Mouse (Mus musculus) heart, adult 2 months (tissue): Measurements from ENCODE around the gene Col6a3. TPM values are rescaled to one million over a fixed set of nuclear protein-coding genes. Genes with fewer than 3 reads are reported as not detected.

Experiments
- DNase-seq, 2 experiments: peaks; one replicate each; pipeline ENCODE4 v3.0.0; 2021
- H3K27ac ChIP-seq: fragments of 200-600 bp; 2 replicates; pipeline ENCODE4 v1.8.1; 2022
- H3K27me3 ChIP-seq: fragments of 200-500 bp; 2 replicates; pipeline ENCODE4 v1.6.1; 2012; ENCODE audit warnings: mild to moderate bottlenecking, low read length, inconsistent platforms, mixed read lengths; ENCODE audit not compliant: control insufficient read depth, insufficient read depth
- H3K36me3 ChIP-seq: fragments of 200-500 bp; 2 replicates; pipeline ENCODE4 v1.6.1; 2012; ENCODE audit warnings: low read length, inconsistent platforms; ENCODE audit not compliant: control insufficient read depth, insufficient read depth
- H3K4me1 ChIP-seq: fragments of 200-500 bp; 2 replicates; pipeline ENCODE4 v1.6.1; 2011; ENCODE audit warnings: low read length; ENCODE audit not compliant: control insufficient read depth, insufficient read depth
- H3K4me3 ChIP-seq: fragments of 200-600 bp; 2 replicates; pipeline ENCODE4 v1.8.1; 2022
- H3K79me2 ChIP-seq: fragments of 200-500 bp; replicated peaks from 2 replicates; pipeline ENCODE4 v1.6.1; 2012; ENCODE audit warnings: mild to moderate bottlenecking, inconsistent platforms, low read length, moderate library complexity, mixed read lengths; ENCODE audit not compliant: control insufficient read depth, insufficient read depth
- H3K9ac ChIP-seq: fragments of 200-500 bp; 2 replicates; pipeline ENCODE4 v1.6.1; 2012; ENCODE audit warnings: low read depth, mild to moderate bottlenecking, control low read depth, inconsistent platforms, low read length, mixed read lengths
- CTCF ChIP-seq: fragments of 200-600 bp; IDR thresholded peaks from 2 replicates; pipeline ENCODE4 v1.8.1; 2022; ENCODE audit warnings: antibody characterized with exemption, mild to moderate bottlenecking, moderate library complexity
- EP300 ChIP-seq: fragments of 200-500 bp; IDR thresholded peaks from 2 replicates; pipeline ENCODE4 v1.6.1; 2011; ENCODE audit warnings: low read depth, low read length, control low read depth; ENCODE audit not compliant: insufficient read depth
- POLR2A ChIP-seq: fragments of 200-500 bp; IDR thresholded peaks from 2 replicates; pipeline ENCODE4 v1.6.1; 2011; ENCODE audit warnings: mild to moderate bottlenecking, low read depth, low read length, control low read depth; ENCODE audit not compliant: insufficient read depth
- WGBS: fragments of 180-500 bp; shearing (Covaris S2); methylation state at CpG from one replicate; pipeline ENCODE4 v1.1.7; 2018; 5-methylcytosine and 5-hydroxymethylcytosine counted together
- intact Hi-C: fragments of 180-260 bp; cut with DNase I; formaldehyde crosslinking; loops from one replicate; pipeline ENCODE4 v1.15.1; 2025
- polyA plus RNA-seq: library from polyadenylated mRNA; depleted of rRNA; stranded (reverse); fragments of >200 nt; gene quantifications from 2 replicates; pipeline ENCODE4 v1.2.3, GENCODE M21; 2012
- total RNA-seq, 2 experiments: library from RNA; stranded (reverse); gene quantifications; 2 replicates each; pipeline ENCODE4 v1.2.3; 2021

Gene Col6a3
- total and polyA plus RNA-seq, 3 experiments, result 15.8 to 35.9 (median 16.8) TPM

DNA sequence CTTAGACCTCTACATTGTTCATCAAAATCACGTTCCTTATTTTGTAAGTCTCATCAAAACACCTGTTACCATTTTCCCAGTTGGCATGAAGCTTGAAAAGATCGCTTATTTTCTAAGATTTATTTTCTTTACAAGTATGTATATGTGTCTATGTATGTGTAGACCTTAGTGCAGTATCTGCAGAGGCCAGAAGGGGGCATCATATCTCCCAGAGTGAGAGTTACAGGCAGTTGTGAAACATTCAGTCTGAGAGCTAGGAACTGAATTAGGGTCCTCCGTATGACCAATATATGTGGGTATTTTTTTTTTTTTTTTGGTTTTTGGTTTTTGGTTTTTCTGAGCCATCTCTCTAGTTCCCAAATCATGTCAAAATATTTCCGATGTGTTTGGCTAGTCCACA lies 50.4 kb downstream of the Col6a3 start:
- intact Hi-C loops, result no loop called here
- Histone ChIP-seq H3K27me3 (no peaks in the 10 kb centered on the region), H3K27ac (no peak overlapping the region), H3K79me2 (no peaks in the 10 kb centered on the region), H3K36me3 (no peaks in the 10 kb centered on the region), H3K4me1 (no peaks in the 10 kb centered on the region; the same call in 1 of the 2 replicates), H3K9ac (no peak overlapping the region), H3K4me3 (no peak overlapping the region)
- TF ChIP-seq EP300 (no peak), CTCF (peak; percentile 35)
- no peak for DNase-seq
- WGBS, result 90% methylated on average over 4 of the region's 4 CpGs

DNA sequence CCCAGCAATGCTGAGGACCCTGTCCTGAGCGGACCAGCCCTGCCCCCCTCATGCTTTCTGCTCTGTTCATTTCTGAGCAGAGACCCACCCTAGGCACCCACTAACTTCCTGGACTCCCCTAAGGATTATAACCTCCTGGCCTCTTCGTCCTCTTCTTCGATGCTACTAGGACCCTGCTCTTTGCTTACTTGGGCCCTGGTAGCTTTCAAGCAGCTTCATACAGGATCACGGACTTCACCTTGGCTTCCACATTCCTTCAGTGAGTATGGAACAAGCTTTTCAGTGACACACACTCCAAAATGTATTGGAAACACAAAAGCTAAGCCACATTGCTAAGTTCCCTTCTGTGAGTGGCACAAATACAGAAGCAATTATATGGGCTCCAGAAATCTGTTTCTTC lies 52.8 kb downstream of the Col6a3 start:
- no peak overlapping the region for H3K27ac ChIP-seq
- H3K79me2 ChIP-seq, result no peaks in the 10 kb centered on the region
- TF ChIP-seq CTCF (no peak), EP300 (no peak), POLR2A (no peak)
- no peaks in the 10 kb centered on the region for H3K27me3 ChIP-seq
- H3K36me3 ChIP-seq, result no peaks in the 10 kb centered on the region
- no peak for DNase-seq
- WGBS, result 90% methylated on average over 4 of the region's 4 CpGs
- H3K4me3 ChIP-seq, result no peak overlapping the region
- intact Hi-C loops, result no loop called here
- H3K4me1 ChIP-seq, result no peaks in the 10 kb centered on the region; the same call in 1 of the 2 replicates
- no peak overlapping the region for H3K9ac ChIP-seq

DNA sequence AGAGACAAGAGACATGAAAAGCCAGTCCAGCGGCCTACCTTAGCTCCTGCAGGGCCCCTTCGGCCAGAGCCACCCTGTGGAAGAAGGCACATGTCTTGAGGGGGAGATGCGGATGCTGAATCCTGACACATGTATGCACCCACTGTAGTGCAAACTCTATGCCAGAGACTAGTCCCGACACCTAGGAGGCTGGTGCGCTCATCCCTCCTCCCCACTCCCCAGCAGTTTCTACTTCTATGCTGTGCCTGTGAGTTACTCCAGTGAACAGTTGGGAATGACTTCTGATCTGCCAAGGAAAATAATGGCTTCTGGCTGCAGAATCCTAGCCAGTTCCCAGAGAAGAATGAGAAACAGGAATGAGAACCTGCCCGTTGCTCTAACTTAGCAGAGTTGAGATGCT lies 54.3 kb downstream of the Col6a3 start:
- no peak overlapping the region for H3K9ac ChIP-seq
- 76% methylated on average over 6 of the region's 6 CpGs for WGBS
- H3K36me3 ChIP-seq, result no peaks in the 10 kb centered on the region
- no peak overlapping the region for H3K27ac ChIP-seq
- H3K79me2 ChIP-seq, result no peaks in the 10 kb centered on the region
- H3K4me3 ChIP-seq, result no peak overlapping the region
- intact Hi-C loops, result no loop called here
- TF ChIP-seq POLR2A (no peak), CTCF (no peak), EP300 (no peak)
- no peaks in the 10 kb centered on the region for H3K27me3 ChIP-seq
- no peak for DNase-seq
- H3K4me1 ChIP-seq, result no peaks in the 10 kb centered on the region; the same call in 1 of the 2 replicates

DNA sequence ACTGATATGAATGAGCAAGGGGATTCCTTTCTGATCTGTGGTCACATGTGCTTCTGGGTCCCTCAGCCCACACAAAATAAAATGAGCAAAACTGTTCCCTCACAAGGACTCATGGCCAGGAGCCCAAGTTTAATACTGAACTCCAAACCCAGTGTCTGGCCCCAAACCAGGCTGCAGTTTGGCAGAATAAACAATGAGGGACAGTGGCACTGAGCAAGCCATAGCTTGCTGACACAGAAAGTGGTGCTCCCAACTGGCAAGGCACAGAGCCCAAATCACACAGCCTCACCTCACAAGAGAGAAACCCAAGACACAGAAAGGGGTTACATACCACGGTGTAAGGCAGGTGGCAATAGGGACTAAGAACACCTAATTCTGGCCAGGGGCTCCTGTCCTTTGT lies 63.3 kb downstream of the Col6a3 start:
- no peaks in the 10 kb centered on the region for H3K4me1 ChIP-seq
- H3K9ac ChIP-seq, result no peak overlapping the region
- H3K27ac ChIP-seq, result no peak overlapping the region
- H3K36me3 ChIP-seq, result no peaks in the 10 kb centered on the region
- no peak for DNase-seq
- TF ChIP-seq EP300, result no peak
- TF ChIP-seq CTCF, result no peak
- TF ChIP-seq POLR2A, result no peak
- intact Hi-C loops, result no loop called here
- no peak overlapping the region for H3K4me3 ChIP-seq
- H3K27me3 ChIP-seq, result no peaks in the 10 kb centered on the region
- H3K79me2 ChIP-seq, result no peaks in the 10 kb centered on the region
- WGBS, result 97% methylated on average over 1 of the region's 1 CpGs

DNA sequence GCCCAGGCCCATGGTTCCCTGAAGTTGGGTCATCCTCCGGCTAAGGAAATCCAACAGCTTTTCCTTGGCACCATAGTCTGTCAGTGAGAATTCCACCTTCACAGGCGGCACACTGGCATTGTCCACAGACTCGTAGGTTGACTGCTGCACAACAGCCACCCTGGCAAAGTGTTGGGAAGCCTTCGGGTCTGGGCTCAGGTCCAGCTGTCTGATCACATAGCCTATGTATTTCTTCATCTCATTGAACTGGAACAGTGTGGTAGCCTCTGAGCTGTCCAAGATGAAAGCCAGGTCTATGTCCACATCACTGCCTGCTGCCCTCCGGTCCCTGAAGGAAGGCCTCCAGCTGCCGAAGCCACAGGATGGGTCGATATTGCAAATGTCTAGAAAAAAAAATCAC lies 64.7 kb downstream of the Col6a3 start:
- DNase-seq, result peak in 1 of 2 experiments; percentile 16
- no peaks in the 10 kb centered on the region for H3K36me3 ChIP-seq
- intact Hi-C loops, result no loop called here
- 75% methylated on average over 7 of the region's 7 CpGs for WGBS
- TF ChIP-seq CTCF (no peak), EP300 (no peak), POLR2A (no peak)
- H3K9ac ChIP-seq, result no peak overlapping the region
- no peaks in the 10 kb centered on the region for H3K79me2 ChIP-seq
- no peak overlapping the region for H3K4me3 ChIP-seq
- no peaks in the 10 kb centered on the region for H3K4me1 ChIP-seq
- H3K27ac ChIP-seq, result no peak overlapping the region
- no peaks in the 10 kb centered on the region for H3K27me3 ChIP-seq

DNA sequence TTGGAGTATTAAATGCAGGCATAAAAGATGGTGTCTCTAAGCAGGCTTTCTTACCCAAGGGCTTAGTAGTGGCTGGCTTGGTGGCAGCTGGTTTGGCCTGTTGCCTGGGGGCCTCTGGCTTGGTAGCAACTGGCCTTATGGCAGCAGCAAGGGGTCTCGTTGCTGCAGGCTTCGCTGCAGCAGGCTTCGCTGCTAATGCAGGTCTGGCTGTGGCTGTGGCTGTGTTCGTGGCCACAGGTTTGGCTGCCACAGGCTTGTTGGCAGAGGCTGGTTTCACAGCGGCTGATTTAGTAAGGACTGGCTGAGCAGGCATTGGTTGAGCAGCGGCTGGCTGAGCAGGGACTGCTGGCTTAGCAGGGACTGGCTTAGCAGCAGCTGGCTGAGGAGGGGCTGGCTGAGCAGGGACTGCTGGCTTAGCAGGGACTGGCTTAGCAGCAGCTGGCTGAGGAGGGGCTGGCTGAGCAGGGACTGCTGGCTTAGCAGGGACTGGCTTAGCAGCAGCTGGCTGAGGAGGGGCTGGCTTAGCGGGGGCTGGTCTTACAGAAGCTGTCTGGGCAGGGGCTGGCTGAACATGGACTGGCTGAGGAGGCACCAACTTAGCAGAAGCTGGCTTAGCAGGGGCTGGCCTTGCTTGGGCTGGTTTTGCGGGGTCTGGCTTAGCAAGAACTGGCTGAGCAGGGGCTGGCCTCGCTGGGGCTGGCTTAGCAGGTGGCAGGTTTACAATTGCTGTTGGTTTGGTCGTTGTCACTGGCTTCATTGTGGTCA lies 68.1 kb downstream of the Col6a3 start:
- intact Hi-C loops, result no loop called here
- WGBS, result 41% methylated on average over 10 of the region's 10 CpGs
- Histone ChIP-seq H3K79me2 (no peaks in the 10 kb centered on the region), H3K4me3 (no peak overlapping the region), H3K4me1 (no peaks in the 10 kb centered on the region), H3K9ac (no peak overlapping the region), H3K27me3 (no peaks in the 10 kb centered on the region), H3K27ac (no peak overlapping the region), H3K36me3 (no peaks in the 10 kb centered on the region)
- peak; percentile 57 to 69 for DNase-seq
- TF ChIP-seq CTCF (no peak), EP300 (no peak), POLR2A (no peak)
